Mouse (Mus musculus) kidney, adult 8-10 months (tissue): ENCODE data around the gene Prmt1.

ENCODE experiments used
- DNase-seq, 2 experiments: peaks; one replicate each; pipeline ENCODE4 v3.0.0; 2022

Gene Prmt1

GRCm38 (mm10) chr7:45012011-45012410 is 25.6 kb upstream of the Prmt1 start:
- no peak for DNase-seq

GRCm38 (mm10) chr7:45008411-45008810 is 22.0 kb upstream of the Prmt1 start:
- DNase-seq: no peak

- DNase-seq: no peak
Observed at GRCm38 (mm10) chr7:45007846-45008245, 21.5 kb upstream of the Prmt1 start.

GRCm38 (mm10) chr7:45007141-45007540 is 20.8 kb upstream of the Prmt1 start:
- DNase-seq: no peak

- DNase-seq: no peak
Observed at GRCm38 (mm10) chr7:45006503-45006902, 20.1 kb upstream of the Prmt1 start.

- DNase-seq: no peak
Observed at GRCm38 (mm10) chr7:45005321-45005992, 19.1 kb upstream of the Prmt1 start.

- DNase-seq: no peak
Observed at GRCm38 (mm10) chr7:45004546-45004945, 18.2 kb upstream of the Prmt1 start.

GRCm38 (mm10) chr7:45002440-45002839 is 16.1 kb upstream of the Prmt1 start:
- DNase-seq: no peak

GRCm38 (mm10) chr7:45000539-45001114 is 14.3 kb upstream of the Prmt1 start:
- DNase-seq: no peak

- peak in 1 of 2 experiments; percentile 57 for DNase-seq
Observed at GRCm38 (mm10) chr7:44999753-45000152, 13.4 kb upstream of the Prmt1 start.

- peak; percentile 78 to 86 for DNase-seq
Observed at GRCm38 (mm10) chr7:44998501-44998955, 12.2 kb upstream of the Prmt1 start, which contains the start of gene Bcl2l12. TSS of gene Bcl2l12 (minus strand) at chr7:44998712.

GRCm38 (mm10) chr7:44997940-44998428 is 11.6 kb upstream of the Prmt1 start:
- no peak for DNase-seq

- DNase-seq: peak; percentile 96 to 97
Observed at GRCm38 (mm10) chr7:44997231-44997939, 11.0 kb upstream of the Prmt1 start, which contains the start of gene Irf3. TSS of gene Irf3 (plus strand) at chr7:44997648.

- no peak for DNase-seq
Observed at GRCm38 (mm10) chr7:44996672-44997071, 10.3 kb upstream of the Prmt1 start.

GRCm38 (mm10) chr7:44986879-44987718 is 731 bp upstream of the Prmt1 start:
- DNase-seq: no peak

- peak; percentile 60 to 64 for DNase-seq
Observed at GRCm38 (mm10) chr7:44985595-44986191, 675 bp downstream of the Prmt1 start.

- DNase-seq: no peak
Observed at GRCm38 (mm10) chr7:44984833-44985164, 1.6 kb downstream of the Prmt1 start.

GRCm38 (mm10) chr7:44983944-44984832 is 2.2 kb downstream of the Prmt1 start:
- no peak for DNase-seq

- DNase-seq: peak; percentile 75 to 91
Observed at GRCm38 (mm10) chr7:44983085-44983484, 3.3 kb downstream of the Prmt1 start.

- no peak for DNase-seq
Observed at GRCm38 (mm10) chr7:44981539-44981938, 4.8 kb downstream of the Prmt1 start.

- no peak for DNase-seq
Observed at GRCm38 (mm10) chr7:44978300-44978699, 8.1 kb downstream of the Prmt1 start.

GRCm38 (mm10) chr7:44975117-44975419 is 11.3 kb downstream of the Prmt1 start:
- no peak for DNase-seq
